Mouse (Mus musculus) neutrophil, adult 5-6 weeks (primary cell): ENCODE results near the gene Tagln3. TPM values are rescaled to one million over a fixed set of nuclear protein-coding genes. Genes with fewer than 3 reads are reported as not detected.

Source experiments
- ATAC-seq: fragments of 151-379, 151-347 bp; 2 replicates; pipeline ENCODE4 v1.8.0; 2017; ENCODE audit warnings: mild to moderate bottlenecking, moderate TSS enrichment; ENCODE audit not compliant: insufficient number of reproducible peaks, poor library complexity, low FRiP score, severe bottlenecking; ENCODE audit errors: extremely low read depth
- total RNA-seq: library from RNA; stranded (forward); fragments of 200-1000 nt; gene quantifications from 2 replicates; pipeline ENCODE4 v1.2.3, GENCODE M21; 2017

The Tagln3 gene
- total RNA-seq, 1 experiment from 2014 or later, result 1.2 TPM

DNA sequence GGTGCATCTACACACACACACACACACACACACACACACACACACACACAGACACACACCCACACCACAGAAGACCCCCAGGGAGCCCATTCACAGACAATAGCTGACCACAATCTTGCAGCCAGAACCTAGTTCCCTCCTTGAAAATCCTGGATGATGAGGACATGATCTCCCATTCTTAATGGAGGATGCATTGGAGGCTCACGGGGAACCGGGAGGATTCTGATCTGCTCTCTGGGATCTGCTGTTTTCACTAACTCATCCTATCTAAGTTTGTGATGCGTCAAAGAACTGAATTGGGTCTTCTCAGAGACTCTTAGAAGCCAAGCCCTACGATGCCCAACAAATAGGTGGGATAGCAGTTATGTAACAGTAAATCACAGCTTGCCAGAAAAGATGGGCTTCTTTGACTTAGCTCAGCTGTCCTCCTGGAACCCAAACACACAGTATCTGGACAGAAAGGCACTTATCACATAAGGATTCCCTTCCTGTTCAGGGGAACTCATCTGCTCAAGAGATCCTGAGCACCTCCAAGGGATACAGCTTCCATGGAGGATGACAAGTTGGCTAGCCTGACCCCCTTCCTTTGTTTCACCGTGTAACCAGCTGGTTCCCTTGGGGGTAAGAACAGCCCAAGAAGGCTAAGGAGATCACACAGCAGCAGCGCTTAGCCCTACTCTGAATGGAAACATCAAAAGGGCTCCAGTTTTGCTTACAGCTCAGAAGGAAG lies 1.1 kb downstream of the Tagln3 start:
- no peak for ATAC-seq

DNA sequence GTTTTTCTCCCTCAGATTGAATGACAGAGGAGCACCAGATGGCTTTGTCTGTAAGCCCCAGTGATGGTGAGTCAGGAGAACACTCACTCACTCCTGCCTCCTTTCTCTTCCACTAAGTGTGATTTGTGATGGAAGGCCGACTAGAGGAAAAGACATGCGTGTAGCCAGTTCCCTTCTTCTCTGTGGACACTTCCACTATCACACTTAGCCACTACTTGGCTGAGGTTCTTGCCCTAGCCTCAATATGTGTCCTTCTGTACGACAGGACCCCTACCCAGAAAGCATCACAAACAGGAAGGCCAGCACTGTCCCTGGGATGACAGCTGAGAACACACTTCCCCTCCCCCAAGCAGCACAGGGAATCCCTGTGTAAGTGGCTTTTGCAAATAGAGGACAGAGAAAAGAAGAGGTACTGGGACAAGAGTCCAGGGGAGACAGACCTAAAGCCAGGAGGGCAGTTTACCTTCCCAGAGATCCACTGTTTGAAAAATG lies 1.9 kb downstream of the Tagln3 start:
- no peak for ATAC-seq

DNA sequence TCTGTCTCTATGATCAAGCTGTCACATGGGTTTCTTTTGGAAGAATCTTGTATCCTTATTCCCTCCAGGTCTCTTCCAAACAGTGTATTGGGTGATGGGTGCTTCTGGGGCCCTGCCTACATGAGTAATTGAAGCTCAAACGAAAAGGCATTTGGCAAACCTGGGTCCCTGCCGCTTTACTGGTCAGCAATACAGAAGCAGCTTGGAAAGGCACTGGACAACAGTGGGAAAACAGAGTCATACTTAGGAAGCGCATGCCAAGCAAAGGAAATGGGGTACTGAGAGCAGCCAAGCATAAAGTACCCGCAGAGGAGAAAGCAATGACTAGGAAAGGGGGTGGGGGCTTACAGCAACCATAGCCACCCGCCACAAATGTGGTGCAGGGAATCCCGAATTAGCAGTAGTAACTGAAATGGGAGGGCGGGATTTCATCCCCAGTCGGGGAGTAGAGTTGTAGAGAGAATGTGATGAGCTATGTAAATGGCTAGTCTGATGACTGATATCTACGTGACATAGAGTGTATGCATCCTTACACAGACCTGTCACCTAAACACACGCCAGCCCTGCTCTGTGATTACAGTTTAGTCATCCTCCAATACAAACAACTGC lies 4.3 kb downstream of the Tagln3 start:
- ATAC-seq, result no peak

DNA sequence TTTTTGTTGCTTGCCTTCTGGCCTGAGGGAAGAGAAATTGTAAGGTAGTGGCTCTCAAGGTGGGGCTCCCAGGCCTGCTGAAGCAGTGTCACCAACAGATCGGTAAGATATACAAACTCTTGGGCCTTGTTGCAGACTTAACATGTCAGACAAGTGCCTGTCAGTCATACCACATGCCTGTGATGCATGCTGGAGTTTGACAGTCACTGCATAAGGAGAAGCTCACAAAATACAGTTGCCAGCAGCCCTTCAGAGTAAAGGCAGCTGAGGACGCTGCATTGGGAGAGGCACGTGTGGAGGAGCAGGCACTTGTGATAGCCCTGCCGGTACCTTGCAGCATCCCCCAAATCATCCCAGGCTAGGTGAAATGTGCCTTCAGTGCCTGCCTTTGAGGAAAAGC lies 6.1 kb downstream of the Tagln3 start:
- ATAC-seq, result no peak

DNA sequence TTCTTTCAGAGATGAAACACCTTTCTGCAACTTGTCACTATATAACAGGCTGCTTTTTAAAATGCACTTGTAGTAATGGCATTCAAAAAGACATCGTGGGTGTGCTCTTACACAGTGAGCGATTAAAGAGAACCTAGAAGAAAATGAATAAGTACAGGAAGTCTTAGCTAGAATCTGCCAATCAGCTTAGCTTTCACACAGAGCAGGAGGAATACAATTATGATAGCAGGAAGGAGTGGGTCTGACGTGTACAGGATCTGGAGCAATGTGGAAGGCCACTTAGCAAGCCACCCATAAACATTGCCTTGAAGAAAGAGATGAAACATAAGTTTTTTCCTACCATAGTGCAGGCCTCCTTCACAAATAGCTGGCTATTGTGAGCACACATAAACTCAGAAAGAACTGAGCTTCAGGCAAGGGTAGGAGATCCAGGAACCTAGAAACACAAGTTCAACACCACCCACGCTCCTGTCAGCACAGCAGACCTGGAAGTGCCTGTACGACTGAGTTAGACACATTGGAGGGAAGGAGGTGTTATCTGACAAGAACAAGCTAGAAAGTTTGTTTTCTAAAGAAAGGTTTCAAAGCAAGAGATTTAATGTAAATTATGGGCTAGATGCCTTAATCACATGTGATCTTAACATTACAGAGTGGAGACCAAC lies 9.8 kb downstream of the Tagln3 start:
- ATAC-seq, result no peak

DNA sequence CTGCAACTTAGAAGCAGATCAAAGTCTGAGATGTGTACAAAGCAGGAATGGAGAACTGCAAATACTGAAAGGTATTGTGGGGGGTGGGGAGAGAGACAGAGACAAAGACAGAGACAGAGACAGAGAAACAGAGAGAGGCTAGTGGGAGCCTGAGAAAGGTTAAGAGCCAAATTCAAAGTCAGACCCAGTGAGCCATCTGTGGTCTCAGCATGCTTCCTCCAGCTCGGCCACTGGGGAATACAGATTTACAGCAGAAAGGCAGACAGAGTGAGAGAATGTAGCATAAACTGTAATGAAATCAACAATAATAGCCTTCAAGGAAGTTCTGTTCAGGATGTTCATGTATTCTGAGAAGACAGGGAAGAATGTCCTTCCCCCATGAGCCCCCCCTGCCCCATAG lies 10.5 kb downstream of the Tagln3 start:
- no peak for ATAC-seq

DNA sequence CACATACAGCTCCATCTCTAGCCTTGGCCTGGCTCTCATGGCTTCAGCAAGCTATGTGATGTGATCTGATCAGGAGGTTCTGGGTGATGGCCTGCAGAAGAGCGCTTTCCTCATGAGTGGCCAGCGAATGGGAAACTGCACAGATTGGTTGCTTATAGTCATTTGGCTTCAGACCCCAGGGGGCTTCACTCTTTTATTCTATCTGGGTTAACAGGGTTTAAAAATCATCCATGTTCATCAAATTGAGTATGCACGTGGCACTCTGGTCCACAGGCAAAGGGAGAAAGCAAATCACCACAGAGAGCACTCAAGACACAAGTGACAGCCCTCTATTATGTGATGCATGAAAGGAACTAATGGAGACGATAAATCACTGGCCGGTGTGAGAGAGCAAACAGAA lies 11.1 kb downstream of the Tagln3 start:
- ATAC-seq, result no peak

DNA sequence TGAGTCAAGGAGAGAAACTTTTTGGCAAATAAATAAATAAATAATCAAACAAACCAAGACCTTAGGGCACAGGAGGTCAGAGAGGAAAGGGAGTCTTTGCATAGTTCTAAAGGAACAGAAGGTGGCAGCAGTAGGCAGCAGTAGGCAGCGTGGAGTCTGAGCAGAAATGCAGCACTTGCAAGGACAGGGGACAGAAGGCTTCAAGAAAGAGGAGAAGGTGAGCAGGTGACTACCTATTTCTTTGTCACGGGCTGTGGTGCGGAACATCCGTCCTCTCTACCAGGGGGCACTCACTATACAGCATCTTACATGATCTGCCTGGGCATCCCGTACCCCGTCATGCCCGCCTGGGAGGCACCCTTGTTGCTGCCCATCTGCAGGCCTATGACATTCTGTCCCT lies 13.1 kb downstream of the Tagln3 start:
- ATAC-seq, result no peak

DNA sequence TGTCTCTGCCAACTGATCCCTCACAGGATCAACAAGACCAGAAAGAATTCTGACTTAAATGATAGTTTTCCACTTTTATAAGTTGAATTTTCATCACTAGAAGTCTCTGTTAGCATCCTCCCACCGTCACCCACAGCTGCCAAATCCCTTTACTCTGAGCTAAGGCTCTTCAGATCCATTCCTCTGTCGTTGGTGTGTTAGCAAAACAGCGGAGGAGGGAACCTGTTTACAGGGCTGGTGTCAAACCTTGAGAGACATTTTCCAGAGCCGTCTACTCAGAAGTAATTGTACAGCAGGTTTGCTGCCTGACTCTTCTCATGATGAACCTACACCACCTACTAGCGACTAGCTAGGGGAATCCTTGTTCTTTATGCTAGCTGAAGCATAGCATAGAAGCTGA lies 25.1 kb downstream of the Tagln3 start:
- no peak for ATAC-seq

DNA sequence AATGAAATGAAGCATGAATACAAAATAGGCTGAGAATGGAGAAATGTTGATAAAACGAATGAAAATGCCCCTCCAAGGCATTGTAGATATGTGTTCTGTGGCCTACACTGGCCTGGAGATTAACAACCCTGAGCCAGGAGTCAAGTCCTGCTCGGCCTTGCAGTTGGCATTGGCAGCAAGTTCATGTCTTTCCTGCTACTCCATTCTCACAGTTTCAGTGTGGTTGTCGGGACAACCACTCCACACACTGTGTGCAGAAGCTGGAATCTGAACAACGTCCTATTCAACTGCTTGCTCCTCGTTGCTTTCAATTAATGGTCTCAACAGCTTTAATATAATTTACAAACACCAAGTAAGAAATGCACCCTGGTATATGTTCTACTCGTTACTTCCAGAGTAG lies 26.4 kb downstream of the Tagln3 start:
- ATAC-seq, result no peak

DNA sequence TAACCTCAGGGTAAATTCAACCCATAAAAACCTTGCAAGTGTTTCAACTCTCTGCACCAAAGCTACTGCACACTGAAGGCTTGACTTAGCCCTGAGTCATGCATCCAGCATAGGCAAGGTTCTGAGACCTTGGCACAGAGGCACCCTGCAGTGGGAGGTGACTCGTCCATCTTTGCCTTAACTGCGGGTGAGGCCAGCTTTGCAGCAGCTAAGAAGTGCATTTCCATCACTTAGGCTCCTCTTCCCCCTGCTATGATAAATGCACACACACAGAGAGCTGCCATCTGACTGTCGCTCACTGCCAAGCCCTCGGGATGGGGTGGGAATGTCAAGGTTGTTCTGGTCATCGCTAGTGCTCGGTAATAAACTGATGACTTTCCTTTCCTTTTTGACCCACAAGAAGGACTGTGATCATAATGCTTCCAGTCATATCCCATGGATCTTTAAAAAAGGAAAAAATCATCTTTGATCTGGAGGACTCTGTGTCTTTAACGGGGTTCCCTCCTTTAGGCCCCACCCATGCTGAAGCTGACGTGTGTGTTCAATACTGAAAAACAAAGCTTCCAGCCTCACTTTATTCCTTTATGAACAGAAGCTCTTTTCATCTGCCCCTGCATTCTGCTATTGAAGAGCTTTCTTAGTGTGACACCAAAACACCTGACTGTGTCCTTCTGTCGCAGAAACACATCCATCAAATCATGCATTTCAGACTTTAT lies 28.8 kb downstream of the Tagln3 start:
- ATAC-seq, result no peak

DNA sequence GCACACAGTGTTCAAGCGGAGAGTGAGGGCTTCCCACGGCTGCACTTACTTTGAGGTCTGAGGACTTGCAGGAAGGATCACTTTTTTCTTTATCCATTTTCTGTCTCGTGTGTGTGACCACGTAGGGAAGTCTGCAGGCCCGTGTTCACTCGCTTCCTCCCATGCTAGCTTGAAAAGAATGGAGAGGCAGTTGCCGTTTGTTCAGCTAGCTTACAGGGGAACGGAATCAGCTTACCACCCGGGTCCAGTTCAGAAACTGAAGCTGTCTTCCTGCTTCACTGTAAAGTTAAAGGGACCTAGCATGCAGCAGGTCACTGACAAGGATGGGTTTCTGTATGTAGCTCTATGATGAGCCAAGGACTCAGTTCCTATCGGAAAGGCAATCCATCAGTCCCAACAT lies 30.9 kb downstream of the Tagln3 start, which contains the start of gene Tmprss7:
Gene Tmprss7, minus strand, starts transcription at position 101 of the 400 bp plus-strand sequence.
- ATAC-seq, result no peak

DNA sequence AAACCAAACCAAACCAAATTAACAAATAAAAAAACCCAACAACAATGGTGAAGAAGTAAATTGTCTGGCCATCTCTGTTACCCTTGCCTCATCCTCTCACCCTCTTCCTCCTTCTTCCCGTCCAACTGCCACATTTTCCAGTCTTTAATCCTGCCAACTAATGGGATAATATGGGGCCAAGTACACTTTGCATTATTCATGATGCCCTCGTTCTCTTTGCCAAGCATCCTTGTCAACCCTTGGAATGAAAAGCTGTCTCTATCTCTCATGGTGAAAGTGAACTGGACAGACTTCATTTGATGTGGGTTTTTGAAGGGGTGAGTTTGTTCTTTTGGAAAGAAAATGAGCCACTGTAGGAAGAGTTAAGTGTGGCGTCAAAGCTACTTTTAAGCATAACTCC lies 31.6 kb downstream of the Tagln3 start:
- ATAC-seq, result no peak

DNA sequence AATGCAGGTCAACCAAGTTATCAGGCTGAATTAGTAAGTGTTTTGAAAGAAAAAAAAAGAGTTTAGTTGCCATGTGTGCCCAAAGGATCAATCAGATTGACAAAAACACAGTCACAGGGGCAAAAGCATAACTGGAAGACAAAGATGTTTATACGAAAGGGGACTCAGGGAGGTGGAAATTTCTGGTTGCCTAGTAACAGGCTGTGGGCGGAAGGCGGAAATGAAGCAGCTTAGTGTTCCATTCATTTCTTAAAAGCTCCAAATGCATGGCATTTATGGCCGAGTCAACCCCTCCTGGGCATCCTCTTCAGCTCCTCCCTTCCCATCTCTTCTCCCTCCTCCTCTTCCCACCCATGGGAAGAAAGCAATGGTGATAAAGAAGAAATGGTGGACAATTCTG lies 34.2 kb downstream of the Tagln3 start:
- no peak for ATAC-seq

DNA sequence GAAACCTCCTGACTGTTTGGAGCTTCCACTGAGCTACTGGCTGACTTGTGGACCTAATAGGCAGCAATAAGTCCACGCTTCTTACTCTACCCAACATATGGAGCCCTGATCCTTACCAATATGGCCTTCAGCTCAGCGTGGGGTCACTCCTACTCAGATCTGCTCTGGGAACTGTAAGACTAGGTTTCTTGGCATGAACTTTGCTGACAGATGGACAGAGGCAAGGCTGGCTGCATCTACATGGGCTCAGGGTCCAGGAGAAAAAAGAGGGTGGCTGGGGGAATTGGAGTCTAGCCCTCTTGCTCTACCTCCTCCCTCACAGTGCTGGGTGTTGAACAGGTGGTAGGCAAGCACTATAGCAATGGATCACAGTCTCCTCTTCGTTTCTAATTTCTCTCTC lies 37.6 kb downstream of the Tagln3 start:
- no peak for ATAC-seq

DNA sequence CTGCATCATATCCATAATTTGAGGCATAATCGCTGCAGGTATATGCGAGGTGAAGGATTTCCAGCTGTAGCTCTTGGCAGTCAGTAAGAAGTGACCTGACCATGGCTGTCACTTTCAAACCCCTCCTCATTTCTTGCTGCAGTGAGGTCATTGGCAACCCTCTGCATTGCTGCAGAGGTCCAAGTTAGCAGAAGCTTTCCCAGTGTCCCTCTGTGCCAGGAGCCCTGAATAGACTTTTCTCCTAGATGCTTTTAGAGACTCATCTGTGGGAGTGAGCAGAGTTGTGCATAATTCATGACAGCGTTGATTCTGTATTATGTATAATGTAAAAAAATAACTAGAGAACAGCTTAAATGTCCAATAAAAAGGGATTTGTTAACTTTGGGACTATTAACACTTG lies 39.1 kb downstream of the Tagln3 start:
- no peak for ATAC-seq

DNA sequence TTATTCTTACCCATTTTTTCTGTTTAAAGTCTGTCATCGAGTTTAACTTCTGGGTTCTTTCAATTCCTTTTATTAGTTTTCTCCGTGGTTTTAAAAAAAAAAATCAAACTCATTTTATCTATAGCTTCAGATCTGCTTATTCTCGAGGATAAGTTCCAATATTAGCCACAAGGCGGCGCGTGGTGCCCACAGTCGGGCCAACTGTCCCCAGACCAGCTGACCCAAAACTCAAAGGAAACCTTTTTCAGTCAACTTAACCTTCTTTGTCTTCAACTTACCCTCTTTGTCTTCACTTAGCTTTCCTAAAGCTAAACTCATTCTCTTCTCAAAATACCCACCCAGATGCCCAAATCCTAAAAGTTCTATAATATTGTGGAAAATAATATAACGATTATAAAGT lies 39.6 kb downstream of the Tagln3 start:
- ATAC-seq, result no peak

DNA sequence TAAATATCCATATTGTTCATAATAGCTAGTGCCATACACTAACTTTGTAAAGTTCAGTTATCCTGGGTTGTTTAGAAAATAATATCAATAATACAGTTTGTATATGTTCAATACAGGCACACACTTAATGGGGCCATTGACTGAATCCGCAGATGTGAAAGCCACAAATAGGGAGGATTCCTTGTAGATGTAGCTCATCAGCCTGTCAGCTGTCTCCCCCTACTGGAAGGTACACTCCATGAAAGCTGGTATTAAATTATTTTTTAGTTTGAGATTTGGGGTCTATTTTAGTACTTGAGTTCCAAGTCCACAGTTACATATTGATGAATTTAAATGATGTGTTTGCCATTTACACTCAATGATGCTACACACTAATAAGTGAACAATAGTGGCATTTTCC lies 47.9 kb downstream of the Tagln3 start:
- ATAC-seq, result no peak

DNA sequence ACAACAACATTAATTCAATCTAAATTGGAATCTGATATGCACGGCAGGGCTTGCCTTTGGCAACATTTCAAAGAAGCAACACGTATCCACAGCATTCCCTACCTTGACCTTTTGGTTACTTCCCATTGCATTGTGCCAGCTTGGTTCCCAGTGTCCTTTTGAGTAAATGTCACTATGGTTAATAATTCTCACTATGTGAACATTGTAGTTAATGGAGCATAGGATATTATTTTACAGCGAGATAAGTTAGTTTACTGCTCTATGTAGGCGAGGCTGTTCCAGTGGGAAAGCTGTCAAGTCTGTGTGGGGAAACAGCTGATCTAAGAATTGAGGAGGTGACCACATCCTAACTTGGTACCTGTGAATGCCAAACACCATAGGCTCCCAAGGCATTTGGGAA lies 54.4 kb downstream of the Tagln3 start:
- no peak for ATAC-seq

DNA sequence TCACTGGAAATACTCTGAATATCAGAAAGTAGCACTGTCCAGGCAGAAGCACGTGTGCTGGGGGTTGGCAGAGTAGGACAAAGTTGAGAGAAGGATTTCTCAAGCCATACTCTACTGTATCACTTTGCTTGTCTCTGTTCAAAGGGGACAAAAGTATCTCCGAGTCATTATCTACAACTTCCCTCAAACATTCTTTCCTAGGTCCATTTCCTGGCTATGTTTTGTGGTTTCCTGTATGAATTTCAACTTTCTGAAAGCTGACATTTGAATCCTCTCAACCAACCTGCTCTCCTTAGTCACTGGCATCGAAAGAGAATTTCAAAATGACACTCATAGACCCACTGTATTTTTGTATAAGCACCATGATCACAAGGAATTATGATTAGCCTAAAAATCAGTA lies 56.2 kb downstream of the Tagln3 start:
- ATAC-seq, result no peak
